Mouse (Mus musculus) urinary bladder, adult 2 months (tissue): ENCODE data around the gene Qsox2. TPM values are rescaled to one million over a fixed set of nuclear protein-coding genes. Genes with fewer than 3 reads are reported as not detected.

Experiments
- DNase-seq: peaks from one replicate; pipeline ENCODE4 v3.0.0; 2022; ENCODE audit warnings: low spot score
- polyA plus RNA-seq: library from polyadenylated mRNA; depleted of rRNA; stranded (reverse); fragments of >200 nt; gene quantifications from 2 replicates; pipeline ENCODE4 v1.2.3, GENCODE M21; 2012

Gene Qsox2
- polyA plus RNA-seq, 1 experiment: 20.6 TPM

DNA sequence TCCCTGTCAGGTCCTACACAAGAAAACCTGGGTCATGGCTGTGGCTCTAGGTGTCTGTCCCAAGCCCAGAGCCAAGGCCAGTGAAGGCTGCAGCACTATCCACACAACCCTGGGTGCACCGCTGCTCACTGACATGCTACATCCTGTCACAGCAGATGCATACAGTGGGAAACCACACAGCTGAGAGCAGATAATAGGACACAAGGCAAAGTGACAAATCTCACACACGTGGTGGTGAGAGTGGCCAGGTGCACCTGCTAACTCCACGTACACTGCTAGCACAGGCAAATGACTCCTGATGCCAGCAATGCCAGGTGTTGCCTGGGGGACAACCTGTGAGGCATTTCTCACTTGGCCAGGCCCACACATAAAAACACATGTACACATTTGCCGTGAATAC is 12.1 kb downstream of the Qsox2 start:
- no peak for DNase-seq

DNA sequence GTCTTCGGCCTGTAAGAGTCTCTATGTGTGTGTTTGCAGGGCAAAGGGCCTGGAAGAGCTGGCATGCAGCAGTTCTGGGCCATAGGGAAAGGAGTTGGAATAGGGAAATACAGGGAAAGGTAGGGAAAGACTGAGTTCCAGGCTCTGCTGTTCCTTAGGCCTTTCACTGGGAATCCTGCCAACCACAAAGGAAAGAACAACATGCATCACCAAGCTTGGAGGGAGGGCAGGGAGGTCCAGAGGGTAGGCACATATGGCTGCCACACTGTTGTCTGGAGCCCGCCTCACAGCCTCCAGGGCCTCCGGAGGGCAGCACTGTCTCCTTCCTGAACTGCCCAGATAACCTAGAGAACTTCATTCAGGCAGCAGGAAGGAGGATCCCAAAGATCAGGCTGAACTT is 13.4 kb downstream of the Qsox2 start:
- no peak for DNase-seq

DNA sequence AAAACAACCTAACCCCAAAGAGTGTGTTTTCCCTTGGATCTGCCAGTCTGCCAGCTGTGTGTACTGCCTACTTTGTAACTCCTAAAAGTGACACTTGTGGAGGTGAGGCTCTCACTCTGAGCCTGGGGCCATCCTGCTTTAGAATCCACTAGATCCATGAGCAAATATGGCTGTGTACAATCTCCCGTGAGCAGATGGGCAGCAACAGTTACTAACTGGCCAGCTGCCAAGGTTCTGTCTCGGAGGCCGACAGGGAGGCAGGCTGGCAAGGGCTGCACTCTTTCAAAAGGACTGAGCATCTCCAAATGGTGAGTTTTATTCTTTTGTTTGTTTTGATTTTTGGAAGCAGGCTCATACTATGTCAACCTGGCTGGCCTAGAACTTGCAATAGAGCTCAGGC is 22.8 kb downstream of the Qsox2 start:
- no peak for DNase-seq

DNA sequence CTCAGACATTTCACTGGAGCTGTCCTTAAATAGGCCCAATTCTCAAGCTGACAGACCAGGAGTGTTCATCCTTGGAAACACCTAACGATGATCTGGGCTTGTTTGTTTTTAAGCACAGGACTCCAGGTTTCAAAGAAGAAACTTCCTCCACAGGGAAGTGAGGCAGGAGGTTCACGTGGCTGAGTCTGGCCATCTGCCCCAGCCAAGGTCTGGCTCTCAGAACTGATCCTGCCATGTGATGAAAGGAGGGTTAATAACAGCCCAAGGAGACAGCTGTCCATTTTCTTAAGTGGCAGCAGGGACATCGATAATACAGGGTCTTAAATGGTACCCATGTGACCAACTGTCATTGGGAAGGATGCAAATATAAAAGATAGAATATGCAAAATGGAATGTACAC is 27.8 kb downstream of the Qsox2 start:
- no peak for DNase-seq

GRCm38 (mm10) chr2:26208126-26208789 is 29.1 kb downstream of the Qsox2 start, which contains the start of gene Lhx3:
Gene Lhx3 (minus strand): TSS chr2:26208289.
- DNase-seq: peak; percentile 70

DNA sequence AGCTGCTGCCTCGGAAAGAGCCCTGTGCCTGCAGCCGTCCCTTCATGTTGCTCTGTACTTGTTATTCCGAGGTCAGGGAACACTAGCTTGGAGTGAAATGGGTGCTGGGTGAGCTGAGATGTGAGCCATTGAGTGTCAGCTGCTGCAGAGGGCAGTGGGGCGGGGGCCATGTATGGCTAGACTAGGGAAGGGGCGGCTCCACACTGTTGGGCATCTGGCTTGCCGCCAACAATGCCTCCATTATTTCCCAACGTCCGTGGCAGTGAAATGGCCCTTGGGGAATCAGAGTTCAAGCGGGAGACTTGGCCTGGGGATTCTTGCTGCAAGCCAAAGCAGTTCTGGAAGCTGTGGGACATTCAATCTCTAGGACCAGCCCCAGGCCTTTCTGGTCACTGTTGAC is 29.8 kb downstream of the Qsox2 start:
- DNase-seq: no peak

GRCm38 (mm10) chr2:26205761-26206160 is 31.6 kb downstream of the Qsox2 start:
- DNase-seq: no peak

GRCm38 (mm10) chr2:26205126-26205525 is 32.2 kb downstream of the Qsox2 start:
- DNase-seq: no peak

GRCm38 (mm10) chr2:26202849-26203475 is 34.4 kb downstream of the Qsox2 start:
- DNase-seq: no peak

- DNase-seq: no peak
Measured at GRCm38 (mm10) chr2:26201926-26202848, 35.1 kb downstream of the Qsox2 start.

DNA sequence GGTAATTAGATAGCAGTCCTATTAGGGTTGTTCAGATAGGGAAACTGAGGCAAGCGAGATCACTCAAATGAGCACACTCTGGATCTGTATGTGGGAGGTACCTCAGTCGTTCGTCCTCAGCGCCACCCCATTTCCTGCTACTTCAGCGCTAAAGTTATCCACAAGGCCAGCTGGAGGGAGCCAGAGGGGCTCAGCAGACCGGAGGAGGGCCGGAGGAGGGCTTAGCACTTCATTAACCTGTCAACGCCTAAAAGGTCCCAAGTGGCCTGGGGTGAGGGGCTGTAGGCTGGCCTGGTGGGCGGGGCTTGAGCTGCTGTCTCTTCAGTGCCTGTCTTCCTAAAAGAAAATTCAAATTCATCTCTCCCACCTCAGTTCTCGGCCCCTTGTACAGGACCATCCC is 38.8 kb downstream of the Qsox2 start:
- DNase-seq: no peak

DNA sequence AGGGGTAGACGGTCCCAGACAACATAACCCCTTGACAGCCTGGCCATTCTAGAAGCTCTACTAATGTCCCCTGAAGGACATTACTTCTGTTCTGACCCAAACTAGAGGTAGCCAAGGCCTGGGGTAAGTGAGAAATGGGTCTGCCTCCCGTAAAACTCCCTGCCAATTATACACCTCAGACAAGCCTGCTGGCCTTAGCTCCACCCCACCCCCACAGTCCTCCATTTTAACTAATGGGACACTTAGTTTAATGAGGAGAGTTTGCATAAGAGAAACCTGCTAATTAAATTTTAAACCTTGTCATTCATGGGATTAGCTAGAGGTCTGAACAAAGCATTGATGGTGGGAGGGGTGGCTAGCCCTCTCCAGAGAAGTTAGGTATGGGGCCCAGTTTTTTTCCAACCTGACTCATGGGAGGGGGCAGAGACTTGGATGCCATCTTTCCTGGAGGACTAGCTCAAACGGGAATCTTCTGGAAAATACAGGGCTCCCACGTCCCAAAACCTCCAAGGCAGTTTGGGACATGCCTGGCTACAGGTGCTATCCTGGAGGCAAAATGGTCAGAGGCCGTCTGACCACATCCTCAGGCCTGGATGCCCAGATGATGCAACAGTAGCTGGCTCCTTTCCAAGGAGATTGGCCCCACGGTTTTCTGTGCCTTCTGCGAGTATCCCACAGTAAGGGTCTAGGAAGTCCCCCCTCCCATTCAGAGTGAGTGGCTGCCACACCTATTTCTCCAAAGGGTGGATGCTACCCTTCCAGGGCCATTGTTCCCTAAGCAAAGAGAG is 42.6 kb downstream of the Qsox2 start:
- DNase-seq: no peak

- DNase-seq: peak; percentile 49
Measured at GRCm38 (mm10) chr2:26188517-26188916, 48.8 kb downstream of the Qsox2 start.

DNA sequence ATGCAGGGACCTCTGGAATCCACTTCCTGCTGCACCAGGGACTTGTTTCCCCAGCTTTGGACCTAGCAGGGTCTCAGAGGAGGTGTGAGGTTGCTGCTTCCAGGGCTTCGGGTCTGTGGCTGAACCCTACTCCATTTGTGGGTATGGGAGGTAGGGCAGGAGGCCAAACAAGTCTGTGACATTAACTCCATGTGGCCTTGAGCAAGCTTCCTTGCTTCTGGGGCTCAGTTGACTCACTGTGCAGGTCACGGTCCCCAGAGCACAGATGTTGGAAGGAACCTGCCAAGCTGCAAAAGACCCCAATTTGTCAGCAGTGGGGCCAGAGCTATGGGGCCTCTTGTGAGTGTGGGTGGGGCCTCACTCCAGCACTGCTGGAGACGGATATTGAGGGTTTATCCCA is 53.0 kb downstream of the Qsox2 start:
- DNase-seq: no peak

DNA sequence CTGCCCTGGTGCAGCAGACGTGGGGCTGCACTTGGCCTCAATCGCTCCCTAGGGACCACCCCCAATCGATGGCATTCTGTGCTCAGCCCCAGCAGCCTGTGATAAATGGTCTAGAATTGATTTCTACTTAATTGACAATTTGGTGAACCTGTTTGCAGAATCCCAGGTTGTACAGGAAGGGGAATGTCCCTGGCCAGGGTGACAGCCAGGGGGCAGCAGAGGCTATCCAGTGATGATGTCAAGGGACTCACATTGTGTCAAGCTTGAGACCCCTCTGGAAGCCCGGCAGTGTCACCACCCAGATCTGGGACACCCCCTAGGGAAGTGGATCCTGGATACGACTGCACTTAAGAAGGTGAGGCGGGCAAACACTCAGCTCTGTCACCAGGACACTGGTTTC is 54.7 kb downstream of the Qsox2 start:
- peak; percentile 44 for DNase-seq

DNA sequence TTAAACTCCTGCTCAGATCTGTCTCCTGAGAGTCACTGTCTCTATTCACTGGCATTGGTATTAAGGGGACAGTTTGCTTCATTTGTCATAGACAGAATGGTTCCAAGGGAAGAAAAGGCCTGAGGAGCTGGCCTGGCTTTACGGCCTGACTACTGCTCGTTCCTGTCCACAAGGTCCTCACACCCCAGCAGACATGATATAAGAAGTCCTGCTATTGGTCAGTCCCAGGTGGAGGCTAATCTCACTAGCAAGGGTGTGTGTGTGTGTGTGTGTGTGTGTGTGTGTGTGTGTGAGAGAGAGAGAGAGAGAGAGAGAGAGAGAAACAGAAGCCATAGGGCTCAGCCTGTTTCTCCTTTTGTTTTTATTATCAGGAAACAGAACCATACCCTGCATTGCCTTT is 60.1 kb downstream of the Qsox2 start:
- no peak for DNase-seq

- DNase-seq: no peak
Measured at GRCm38 (mm10) chr2:26176731-26177130, 60.6 kb downstream of the Qsox2 start.

GRCm38 (mm10) chr2:26175191-26175590 is 62.1 kb downstream of the Qsox2 start:
- no peak for DNase-seq

GRCm38 (mm10) chr2:26172166-26172565 is 65.2 kb downstream of the Qsox2 start:
- DNase-seq: no peak

DNA sequence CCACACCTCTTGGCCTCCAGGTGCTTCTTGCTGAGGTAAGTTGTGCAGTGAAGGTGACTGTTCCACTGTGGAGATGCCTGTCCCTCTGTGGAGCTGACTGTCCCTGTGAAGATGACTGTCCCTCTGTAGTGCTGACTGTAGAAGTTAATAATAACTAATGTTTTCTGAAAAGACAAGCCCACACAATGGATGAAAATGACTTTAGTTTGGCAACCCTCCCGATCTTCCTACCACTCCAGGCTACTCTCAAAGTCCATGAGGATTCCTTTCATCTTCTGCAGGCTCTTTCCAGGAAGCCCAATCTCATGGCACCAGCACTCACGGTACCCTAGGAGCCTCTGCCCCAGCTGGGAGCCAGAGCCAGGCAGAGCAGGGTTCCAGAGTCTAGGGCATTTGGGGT is 66.9 kb downstream of the Qsox2 start:
- DNase-seq: no peak

GRCm38 (mm10) chr2:26168843-26169579 is 68.3 kb downstream of the Qsox2 start:
- no peak for DNase-seq
